8 mouse cellular contexts compared by ENCODE assay signal in genomic region chr4:134401181-134401661, GRCm38 (mm10). TPM values are rescaled to one million over a fixed set of nuclear protein-coding genes. Genes with fewer than 3 reads are reported as not detected.
DNase-seq lines count a peak whose midpoint lies in the region; ATAC-seq and TF ChIP-seq lines count a peak whose summit lies in the region.

No protein-coding gene starts in this region.

- peak; percentile 29 to 30 for DNase-seq in spleen, postnatal 36 days (ENCODE audit: low spot score in 2 of 2)
- DNase-seq in spleen, adult 12 weeks (ENCODE audit: low spot score) = no peak
- DNase-seq in heart, postnatal 10 days = peak; percentile 58 to 66
- peak; percentile 74 to 83 for DNase-seq in layer of hippocampus, adult 18-20 months (ENCODE audit: low spot score in 2 of 2)
- DNase-seq in neural tube, embryonic 10.5 days (ENCODE audit: extremely low spot score, low spot score) = peak; percentile 62
- peak; percentile 75 for DNase-seq in thymus, adult 2 months

- no peaks in the 10 kb centered on the region for H3K36me3 ChIP-seq in forebrain, embryonic 12.5 days (replicated peaks)
- H3K36me3 ChIP-seq in liver, embryonic 15.5 days (replicated peaks) = 0 out of 2 replicates have a peak, but pooled peaks cover 4% of the 10 kb centered on the region
- H3K36me3 ChIP-seq in thymus, adult 2 months (ENCODE audit: control insufficient read depth, insufficient read depth, low read length) = no peaks in the 10 kb centered on the region

- peaks cover 45% of the 10 kb centered on the region for H3K4me1 ChIP-seq in forebrain, embryonic 12.5 days
- H3K4me1 ChIP-seq in liver, embryonic 15.5 days (replicated peaks) = peaks cover 55% of the 10 kb centered on the region
- H3K4me1 ChIP-seq in thymus, adult 2 months (replicated peaks; ENCODE audit: control insufficient read depth, insufficient read depth, low read length) = peaks cover 34% of the 10 kb centered on the region

- peak; percentile 85 for ATAC-seq in forebrain, embryonic 12.5 days (ENCODE audit: low FRiP score)
- ATAC-seq in liver, embryonic 15.5 days (ENCODE audit: insufficient read depth) = peak; percentile 64

- TF ChIP-seq CTCF in thymus, adult 2 months (IDR thresholded peaks at IDR 0.05; ENCODE audit: borderline replicate concordance, control insufficient read depth, extremely low read depth, insufficient read depth, low read length, poor library complexity) = no peak

- 0 out of 2 replicates have a peak, but pooled peaks have one; percentile 37 for TF ChIP-seq POLR2A in thymus, adult 2 months (IDR thresholded peaks at IDR 0.05; ENCODE audit: control insufficient read depth, extremely low read depth, insufficient read depth, low read length, poor library complexity)

- peak overlapping the region; percentile 56; the same call in 1 of the 2 replicates for H3K27ac ChIP-seq in forebrain, embryonic 12.5 days
- H3K27ac ChIP-seq in liver, embryonic 15.5 days (replicated peaks) = peak overlapping the region; percentile 48
- H3K27ac ChIP-seq in thymus, adult 2 months (ENCODE audit: control insufficient read depth, insufficient read depth, low read length) = 0 out of 2 replicates have a peak overlapping the region, but pooled peaks have one; percentile 39

- H3K4me2 ChIP-seq in forebrain, embryonic 12.5 days = peak overlapping the region; percentile 63
- H3K4me2 ChIP-seq in liver, embryonic 15.5 days = peak overlapping the region; percentile 81

- intact Hi-C loops in heart, postnatal 10 days (cut with DNase I) = no loop called here

- no peaks in the 10 kb centered on the region for H3K27me3 ChIP-seq in forebrain, embryonic 12.5 days
- H3K27me3 ChIP-seq in liver, embryonic 15.5 days = peaks cover 23% of the 10 kb centered on the region
- H3K27me3 ChIP-seq in thymus, adult 2 months (ENCODE audit: control insufficient read depth, insufficient read depth, low read length) = no peaks in the 10 kb centered on the region

- 9% methylated on average over 19 of the region's 19 CpGs for WGBS in forebrain, embryonic 12.5 days
- 5% methylated on average over 19 of the region's 19 CpGs for WGBS in liver, embryonic 15.5 days (ENCODE audit: insufficient replicate concordance)
- 6% methylated on average over 19 of the region's 19 CpGs for WGBS in thymus, adult 2 months

- peak overlapping the region; percentile 50 for H3K9ac ChIP-seq in forebrain, embryonic 12.5 days
- peak overlapping the region; percentile 32; the same call in 1 of the 2 replicates for H3K9ac ChIP-seq in liver, embryonic 15.5 days

- H3K9me3 ChIP-seq in forebrain, embryonic 12.5 days = no peaks in the 10 kb centered on the region
- H3K9me3 ChIP-seq in liver, embryonic 15.5 days (replicated peaks) = no peaks in the 10 kb centered on the region

- peak overlapping the region; percentile 38 for H3K4me3 ChIP-seq in forebrain, embryonic 12.5 days (replicated peaks)
- H3K4me3 ChIP-seq in liver, embryonic 15.5 days (replicated peaks) = peak overlapping the region; percentile 49
- peak overlapping the region; percentile 29 for H3K4me3 ChIP-seq in thymus, adult 2 months (ENCODE audit: control insufficient read depth, insufficient read depth, low read length)

RNA-seq across cellular contexts. Expression of gene Pafah2, which starts 5.1 kb away (rescaled TPM):
- 7.2 and 8.3 TPM in 2 replicates for polyA plus RNA-seq in forebrain, embryonic 12.5 days (2016; fragmentation: Nextera tagmentation; extraction: Ambion mirVana)
- total RNA-seq in heart, postnatal 10 days (2021) = 10 to 100 TPM in 1 of 2 experiments, 1 to 10 TPM in 1; 9.6 to 10.2 TPM
- 1 to 10 TPM; 5.0 to 5.9 TPM for total RNA-seq in layer of hippocampus, adult 18-20 months (2021)
- polyA plus RNA-seq in liver, embryonic 15.5 days (2015; fragmentation: Nextera tagmentation; extraction: Ambion mirVana) = 5.4 and 6.8 TPM in 2 replicates
- polyA plus RNA-seq in thymus, adult 2 months (2012; rRNA removed) = 12.2 and 12.3 TPM in 2 replicates

RNA-seq across cellular contexts. Expression of gene Extl1, which starts 17.6 kb away (rescaled TPM):
- polyA plus RNA-seq in forebrain, embryonic 12.5 days (2016; fragmentation: Nextera tagmentation; extraction: Ambion mirVana) = 0.32 and 0.37 TPM in 2 replicates
- 1 to 10 TPM; 4.2 to 5.4 TPM for total RNA-seq in heart, postnatal 10 days (2021)
- 10 to 100 TPM; 46.1 to 48.0 TPM for total RNA-seq in layer of hippocampus, adult 18-20 months (2021)
- polyA plus RNA-seq in liver, embryonic 15.5 days (2015; fragmentation: Nextera tagmentation; extraction: Ambion mirVana) = 0.09 and 0.22 TPM in 2 replicates
- polyA plus RNA-seq in thymus, adult 2 months (2012; rRNA removed) = 8.9 and 10.3 TPM in 2 replicates

RNA-seq across cellular contexts. Expression of gene Slc30a2, which starts 58.2 kb away (rescaled TPM):
- polyA plus RNA-seq in forebrain, embryonic 12.5 days (2016; fragmentation: Nextera tagmentation; extraction: Ambion mirVana) = not detected in 2 replicates
- under 1 TPM; 0.12 to 0.69 TPM for total RNA-seq in heart, postnatal 10 days (2021)
- total RNA-seq in layer of hippocampus, adult 18-20 months (2021) = under 1 TPM in 1 of 2 experiments, not detected in 1; 0.10 TPM
- polyA plus RNA-seq in liver, embryonic 15.5 days (2015; fragmentation: Nextera tagmentation; extraction: Ambion mirVana) = 0.06 TPM in 1 of 2 replicates, not detected in the other
- 1.1 and 2.0 TPM in 2 replicates for polyA plus RNA-seq in thymus, adult 2 months (2012; rRNA removed)
